Mouse (Mus musculus): ENCODE results near the gene Capza2.
A peak's percentile ranks its signal among the peaks of the same experiment; 100 is the strongest.
"Not testable (repeated sequence)": the region's sequence is repeated elsewhere in the genome, so short reads cannot be mapped to it uniquely, and the experiment has no call there.

Gene Capza2

DNA sequence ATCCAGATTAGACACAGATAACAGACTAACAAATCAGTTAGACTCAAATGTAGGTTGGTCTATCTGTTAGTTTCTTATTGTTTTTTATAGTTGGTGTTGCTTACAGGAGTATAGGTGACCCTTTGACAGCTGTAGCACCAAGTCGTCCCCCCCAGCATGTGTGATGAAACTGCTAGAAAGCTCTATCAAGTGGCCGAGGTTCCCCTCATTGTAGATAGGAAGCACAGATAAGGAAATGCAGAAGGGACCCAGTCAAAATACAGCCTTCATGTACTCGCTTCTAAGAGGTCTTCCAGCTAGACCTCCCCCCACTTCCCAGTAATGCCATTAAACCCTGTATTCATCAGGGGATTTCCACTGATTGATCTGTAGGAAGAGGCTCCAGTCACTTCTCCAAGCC, 6.7 kb downstream of the Capza2 start:
- no peak for DNase-seq

DNA sequence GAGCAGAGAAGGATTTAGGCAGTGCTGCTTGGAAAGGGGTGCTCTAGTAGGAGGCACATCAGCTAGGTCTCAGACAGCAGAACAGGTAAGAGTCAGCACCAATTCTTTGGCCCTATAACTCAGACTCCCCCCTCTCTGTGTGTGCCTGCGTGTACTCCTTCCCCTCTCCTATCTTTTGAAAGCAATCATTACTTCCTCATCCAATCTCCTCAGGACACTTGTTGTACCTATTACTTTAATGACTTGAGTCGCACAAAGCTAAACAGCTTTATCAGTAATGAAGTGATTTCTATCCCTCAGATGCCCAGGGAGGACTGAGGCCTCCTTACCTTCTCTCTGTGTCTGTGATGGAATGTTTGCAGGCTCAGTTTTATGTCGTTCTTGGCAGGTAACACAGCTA, 10.1 kb downstream of the Capza2 start:
- no peak for DNase-seq

DNA sequence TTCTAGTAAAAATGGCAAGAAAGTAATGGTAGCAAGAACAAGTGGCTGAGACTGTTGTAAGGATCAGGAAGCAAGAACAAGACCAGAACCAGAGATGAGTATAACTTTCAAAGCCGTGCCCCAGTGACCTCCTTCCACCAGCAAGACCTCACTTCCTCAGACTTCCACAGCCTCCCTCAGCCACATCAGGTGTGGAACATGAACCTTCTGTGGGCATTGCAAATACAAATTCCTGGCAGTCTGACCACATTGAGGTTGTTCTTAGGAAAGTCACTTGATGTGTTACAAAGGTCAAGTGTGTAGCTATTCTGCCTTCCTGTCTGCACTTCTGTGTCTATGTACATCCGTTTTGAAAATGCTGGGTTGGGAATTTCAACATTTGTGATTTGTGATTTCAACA, 16.1 kb downstream of the Capza2 start:
- DNase-seq, result peak in 1 of 2 experiments; percentile 21

DNA sequence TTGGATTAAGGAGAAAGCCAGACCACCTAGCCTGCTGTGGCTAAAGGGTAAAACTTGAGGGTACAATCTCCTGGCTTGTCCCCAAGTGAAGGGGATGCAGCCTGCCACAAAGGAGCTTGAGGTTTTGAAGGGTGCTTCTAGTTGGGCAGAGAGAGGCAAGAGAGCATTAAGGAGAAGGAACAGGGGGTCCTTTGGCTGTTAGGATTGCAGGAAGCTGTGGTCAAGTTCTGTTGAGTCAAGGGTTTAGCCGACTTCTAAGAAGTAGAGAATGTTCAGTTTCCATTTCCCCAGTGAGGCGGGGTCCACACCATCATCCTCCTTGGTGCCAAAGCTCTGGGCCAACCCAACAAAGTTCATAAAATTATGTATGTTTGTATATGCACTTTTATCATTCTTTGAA, 19.0 kb downstream of the Capza2 start:
- DNase-seq, result no peak

DNA sequence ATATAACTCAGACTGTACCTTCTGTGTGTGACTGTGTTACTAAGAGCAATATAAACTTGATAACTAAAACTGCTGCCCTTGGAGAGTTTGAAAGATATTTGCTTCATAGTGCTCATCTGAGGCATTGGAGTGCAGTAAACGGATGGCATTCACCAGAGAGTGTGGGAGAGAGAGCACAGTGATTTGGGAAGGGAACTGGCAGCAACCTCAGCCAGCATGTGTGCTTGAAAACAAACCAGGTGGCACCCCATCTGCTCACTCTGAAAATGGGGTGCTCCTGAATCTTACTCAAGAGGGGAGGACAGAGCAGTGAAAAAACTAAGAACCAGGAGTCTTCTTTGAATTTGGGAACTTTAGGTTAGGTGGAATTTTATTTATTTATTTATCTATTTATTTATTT, 21.3 kb downstream of the Capza2 start:
- DNase-seq, result no peak

DNA sequence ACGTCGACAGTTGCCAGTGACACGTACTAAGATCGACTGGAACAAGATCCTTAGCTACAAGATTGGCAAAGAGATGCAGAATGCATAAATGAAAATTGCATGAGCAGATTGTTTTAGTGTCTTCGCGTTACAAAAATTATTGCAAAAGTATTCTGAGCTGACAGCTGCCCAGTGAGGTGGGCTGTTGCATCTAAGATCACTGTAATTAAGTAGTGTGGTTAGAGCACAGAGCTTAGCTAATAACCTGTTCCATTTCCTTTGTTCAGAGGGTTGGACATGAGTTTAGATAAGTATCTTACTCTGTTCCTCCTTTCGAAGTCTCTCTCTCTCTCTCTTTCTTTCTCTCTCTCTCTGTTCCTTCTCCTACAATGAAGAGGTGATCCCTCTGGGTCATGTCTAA, 29.3 kb downstream of the Capza2 start:
- no peak for DNase-seq

DNA sequence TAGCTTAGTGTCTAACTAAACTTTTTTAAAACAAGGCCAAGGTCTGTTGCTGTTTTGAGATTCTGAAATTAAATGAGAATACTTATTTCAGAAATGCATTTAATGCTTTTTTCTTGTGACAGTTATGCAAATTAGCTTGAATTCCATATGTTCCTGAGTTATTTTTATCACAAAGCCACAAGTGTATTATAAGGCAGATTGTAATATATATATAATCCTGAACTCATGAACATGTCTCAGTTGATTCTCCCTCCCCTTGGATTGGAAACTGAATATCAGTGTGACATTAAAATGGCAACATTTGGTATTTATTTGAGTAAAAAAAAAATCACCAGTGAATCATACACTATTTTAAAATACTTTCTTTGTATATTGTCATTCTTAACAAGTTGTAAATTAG, 30.0 kb downstream of the Capza2 start:
- no peak for DNase-seq

DNA sequence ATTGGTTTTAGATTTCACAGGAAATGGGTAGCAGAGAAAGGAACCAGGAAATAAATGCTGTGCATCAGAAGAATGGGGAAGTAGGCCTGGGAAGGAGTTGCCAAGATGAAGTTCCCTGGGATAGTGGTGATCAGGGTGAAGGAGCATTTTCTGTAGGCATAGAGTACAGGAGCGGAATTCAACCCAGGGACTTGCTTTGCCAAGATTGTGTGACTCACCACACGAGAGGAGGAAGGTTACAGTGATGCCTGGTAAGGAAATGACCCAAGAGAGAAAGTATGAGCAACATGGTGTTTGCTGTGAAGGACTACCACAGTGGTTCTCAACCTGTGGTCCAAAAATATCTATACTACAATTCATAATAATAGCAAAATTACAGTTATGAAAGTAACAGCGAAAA, 31.8 kb downstream of the Capza2 start:
- no peak for DNase-seq

DNA sequence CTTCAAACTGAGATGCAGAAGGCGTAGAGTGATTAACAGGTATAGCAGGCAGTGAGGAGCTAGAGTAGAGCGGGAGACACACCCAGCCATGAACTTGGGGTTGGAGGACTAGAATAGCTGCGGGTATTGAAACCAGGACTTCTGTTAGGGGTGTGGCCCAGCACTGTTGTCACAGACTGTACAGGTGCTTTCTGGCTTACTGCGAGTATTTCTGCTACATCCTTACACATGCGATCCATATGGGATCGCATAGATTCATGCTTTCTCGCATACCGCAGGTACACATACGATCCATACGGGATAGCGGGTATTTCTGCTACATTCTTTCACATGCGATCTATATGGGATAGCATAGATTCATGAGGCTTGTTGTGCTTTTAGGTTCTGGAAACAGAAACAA, 32.3 kb downstream of the Capza2 start:
- DNase-seq, result no peak

DNA sequence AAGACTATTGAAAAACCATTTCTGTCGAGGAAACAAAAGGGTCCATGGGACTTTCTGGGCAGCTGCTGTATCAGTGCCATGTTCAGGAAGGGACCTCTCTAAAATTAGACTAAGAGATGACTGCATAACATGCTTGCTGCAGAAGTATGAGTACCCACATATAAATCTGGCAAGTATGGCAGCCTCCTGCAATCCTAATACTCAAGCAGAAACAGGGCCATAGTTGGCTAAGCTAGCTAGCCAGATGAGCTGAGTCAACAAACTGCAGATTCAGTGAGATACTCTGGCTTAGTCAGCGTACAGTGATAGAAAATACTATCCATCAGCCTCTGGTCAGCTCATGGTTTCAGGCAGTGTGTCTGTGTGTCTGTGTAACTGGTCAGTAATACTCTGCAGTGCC, 33.8 kb downstream of the Capza2 start:
- no peak for DNase-seq

DNA sequence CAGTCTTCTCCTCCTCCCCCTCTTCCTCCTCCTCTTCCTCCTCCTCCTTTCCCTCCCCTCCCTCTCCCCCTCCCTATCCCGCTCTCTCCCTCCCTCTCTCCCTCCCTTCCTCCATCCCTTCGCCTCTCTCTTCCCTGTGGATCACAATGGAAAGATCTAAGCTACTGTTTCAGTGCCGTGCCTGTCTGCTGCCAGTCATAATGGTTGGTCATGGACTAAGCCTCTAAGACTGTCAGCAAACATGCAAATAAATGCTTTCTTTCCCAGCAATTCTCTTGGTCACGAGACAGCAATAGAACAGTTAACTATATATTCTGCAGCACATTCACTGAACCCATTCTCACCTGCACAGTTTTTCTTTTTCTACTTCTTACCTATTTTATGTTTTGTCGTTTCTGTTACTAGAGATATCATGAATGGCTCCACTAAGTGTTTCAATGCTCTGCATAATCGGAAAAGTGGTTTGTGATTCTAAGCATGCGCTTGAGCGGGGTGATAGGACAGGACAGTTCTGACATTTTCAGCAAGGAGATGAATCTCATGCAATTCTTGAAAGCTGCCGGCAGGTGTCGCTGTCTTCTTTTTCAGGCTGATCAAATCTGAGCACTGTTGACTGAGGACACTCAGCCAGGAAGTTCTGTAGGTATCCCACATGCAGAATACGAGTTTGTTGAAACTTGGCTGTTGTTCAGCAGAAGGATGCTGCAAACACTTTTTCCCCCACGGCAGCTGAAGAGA, 39.2 kb downstream of the Capza2 start:
- peak; percentile 50 to 73 for DNase-seq

DNA sequence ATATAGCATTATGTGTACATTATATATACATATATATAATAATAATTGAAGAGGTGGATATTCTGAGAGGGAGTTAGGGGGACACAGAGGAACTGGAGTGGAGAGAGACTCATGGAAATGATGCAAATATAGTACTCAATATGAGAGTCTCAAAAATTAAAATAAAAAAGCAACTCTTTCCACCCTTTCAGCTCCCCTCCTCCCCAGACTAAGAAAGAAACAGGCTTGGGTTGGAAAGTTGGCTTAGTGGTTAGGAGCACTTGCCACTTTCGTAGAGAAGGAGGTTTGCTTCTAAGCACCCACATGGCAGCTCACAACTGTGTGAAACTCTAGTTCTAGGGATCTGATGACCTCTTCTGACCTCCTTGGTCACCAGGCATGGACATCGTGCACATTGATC, 41.0 kb downstream of the Capza2 start:
- no peak for DNase-seq

DNA sequence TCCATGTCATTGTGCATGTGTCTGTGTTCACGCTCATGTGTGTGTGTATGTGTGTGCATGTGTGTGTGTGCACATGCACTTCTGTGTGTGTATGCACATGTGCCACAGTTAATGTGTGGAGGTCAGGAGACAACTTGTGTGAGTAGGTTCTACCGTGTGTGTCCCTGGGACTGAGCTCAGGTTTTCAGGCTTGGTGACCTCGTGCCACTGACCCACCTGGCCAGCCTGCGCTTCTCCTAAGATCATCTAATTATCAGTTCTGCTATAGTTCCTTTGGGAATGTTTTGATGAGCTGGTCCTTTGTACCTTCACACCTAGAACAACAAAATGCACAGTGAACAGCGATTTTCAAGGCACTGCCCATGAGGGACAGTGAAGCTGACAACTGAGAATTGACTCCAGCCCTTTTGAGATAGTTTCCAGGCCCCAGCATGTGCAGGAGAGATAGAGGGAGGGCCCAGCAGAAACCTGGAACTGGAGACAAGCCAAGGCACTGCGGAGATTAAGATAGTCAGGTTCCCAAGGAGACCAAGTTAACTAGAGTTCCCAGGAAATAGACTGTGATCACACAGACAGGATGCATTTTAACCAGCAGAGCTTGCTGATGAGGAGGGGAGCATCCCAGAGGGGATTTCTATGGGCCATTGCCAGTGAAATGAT, 44.4 kb downstream of the Capza2 start:
- no peak for DNase-seq

DNA sequence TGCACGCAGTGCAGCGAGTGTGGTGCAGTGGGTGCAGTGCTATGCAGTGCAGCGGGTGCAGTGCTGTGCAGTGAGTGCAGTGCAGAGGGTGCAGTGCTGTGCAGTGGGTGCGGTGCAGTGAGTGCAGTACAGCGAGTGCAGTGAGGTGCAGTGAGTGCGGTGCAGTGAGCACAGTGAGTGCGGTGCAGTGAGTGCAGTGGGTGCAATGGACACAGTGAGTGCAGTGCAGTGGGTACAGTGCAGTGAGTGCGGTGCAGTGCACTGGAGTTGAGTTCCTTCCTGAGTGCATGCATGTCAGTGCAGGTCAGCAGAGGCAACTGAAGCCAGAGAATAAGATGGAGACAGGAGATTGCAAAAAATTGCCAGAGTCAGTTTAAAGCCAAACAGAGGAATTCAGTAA, 45.8 kb downstream of the Capza2 start:
- no peak for DNase-seq

DNA sequence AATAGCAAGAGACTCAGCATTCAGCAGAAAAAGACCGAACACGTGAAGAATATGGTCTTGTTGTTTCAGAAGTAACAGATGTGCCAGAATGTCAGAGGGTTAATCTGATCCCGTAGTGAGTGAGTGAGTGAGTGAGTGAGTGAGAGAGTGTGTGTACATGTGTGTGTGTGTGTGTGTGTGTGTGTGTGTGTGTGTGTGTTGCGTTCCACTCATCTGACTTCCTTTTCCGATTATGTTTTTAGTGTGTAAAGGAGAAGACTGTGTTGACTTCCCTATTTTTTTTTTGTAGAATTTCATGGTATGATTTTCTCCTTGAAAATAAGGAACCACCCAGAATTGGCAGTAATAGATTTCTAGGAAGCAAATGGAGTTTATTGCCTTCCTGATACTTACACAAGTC, 52.6 kb downstream of the Capza2 start:
- DNase-seq, result no peak

DNA sequence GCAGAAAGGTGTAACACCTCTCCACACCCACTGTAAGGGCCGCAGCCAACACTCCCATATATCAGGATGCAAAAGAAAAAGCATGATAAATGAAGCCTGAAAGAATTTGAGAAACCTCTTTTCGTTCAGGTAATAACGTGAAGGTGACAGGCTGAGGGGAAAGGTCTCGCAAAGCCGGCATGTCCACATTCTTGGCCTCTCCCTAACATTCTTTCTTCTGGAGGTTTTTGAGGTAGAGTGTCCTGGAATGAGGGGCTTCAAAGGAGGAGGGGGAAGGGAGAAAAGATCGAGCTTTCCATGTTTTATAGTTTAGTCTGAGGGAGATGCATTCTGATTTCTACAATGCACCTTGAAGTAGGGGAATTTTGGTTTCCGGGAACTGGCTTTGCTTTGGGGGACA, 56.6 kb downstream of the Capza2 start, which contains the start of gene St7:
St7 (plus strand) TSS at position 287 of the 400 bp plus-strand sequence.
- DNase-seq, result no peak

DNA sequence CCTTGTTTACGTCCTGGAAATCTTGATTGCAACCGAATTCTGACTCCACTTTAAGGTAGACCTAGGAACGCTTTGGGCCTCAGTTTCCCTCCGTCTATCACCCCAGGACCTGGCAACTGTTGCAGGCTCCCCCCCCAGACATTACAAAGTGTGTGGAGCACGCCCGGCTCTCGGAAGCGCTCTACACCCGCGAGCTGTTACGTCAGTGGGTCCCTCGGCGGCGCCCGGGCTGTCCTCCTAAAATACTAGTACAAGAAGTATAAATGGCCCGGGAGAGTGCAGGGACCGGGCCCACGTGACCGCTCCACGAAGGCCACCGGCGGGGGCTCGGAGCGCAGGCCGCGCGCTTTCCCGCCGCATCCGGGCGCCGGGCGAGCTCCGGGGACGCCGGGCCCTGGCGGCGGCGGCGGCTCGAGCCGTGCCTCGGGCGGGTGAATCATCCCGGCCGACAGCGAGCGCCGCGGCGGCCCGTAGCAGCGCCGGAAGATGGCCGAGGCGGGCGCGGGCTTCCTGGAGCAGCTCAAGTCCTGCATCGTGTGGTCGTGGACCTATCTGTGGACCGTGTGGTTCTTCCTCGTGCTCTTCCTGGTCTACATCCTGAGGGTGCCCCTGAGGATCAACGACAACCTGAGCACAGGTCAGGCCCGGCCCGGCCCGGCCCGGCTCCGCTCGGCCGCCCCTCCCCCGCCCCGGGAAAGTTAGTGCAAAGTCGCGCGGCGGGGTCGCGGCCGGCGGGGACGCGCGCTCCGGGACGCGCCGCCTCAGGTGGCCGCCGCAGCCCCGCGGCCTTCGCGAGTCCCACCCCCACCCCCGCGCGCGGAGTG, 57.9 kb downstream of the Capza2 start:
- DNase-seq, result peak; percentile 72 to 86

DNA sequence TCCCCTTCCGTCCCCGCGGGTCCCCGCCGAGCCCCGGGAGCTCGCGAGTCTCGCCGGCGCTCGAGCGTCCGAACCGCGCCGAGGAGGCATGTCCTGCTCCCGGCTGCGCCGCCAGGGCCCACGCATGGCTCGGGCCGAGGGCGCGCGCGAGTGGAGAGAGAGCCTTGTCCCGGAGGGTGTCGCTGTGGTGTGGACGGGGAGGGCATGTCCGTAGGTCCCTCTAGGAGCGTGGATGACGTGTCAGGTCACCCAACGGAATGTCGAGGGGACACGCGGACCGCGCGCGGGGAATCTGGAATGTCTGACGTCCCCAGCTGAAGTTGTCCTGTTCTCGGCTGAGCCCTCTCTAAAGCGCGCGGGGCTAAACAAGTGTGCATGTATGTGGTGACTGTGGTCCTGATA, 58.5 kb downstream of the Capza2 start:
- peak; percentile 87 to 89 for DNase-seq

DNA sequence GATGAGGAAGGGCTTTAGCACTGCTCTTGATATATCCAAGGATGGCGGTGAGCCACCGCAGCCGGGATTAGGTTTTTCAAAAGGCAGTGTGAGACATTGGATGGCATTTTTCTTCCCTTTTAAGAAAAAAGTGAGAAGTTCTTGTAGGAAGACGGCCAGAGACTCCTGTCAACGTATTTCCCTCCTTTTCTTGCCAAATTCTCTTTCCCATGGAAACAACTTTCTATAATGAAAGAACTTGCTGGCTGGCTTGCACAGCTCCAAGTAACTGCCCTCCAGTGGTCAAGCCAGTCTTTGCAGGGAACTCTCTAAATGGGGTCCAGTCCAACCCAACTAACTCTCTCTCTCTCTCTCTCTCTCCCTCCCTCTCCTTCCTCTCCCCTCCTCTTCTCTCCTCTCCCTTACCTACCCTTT, 60.3 kb downstream of the Capza2 start:
- DNase-seq, result peak; percentile 55 to 78

DNA sequence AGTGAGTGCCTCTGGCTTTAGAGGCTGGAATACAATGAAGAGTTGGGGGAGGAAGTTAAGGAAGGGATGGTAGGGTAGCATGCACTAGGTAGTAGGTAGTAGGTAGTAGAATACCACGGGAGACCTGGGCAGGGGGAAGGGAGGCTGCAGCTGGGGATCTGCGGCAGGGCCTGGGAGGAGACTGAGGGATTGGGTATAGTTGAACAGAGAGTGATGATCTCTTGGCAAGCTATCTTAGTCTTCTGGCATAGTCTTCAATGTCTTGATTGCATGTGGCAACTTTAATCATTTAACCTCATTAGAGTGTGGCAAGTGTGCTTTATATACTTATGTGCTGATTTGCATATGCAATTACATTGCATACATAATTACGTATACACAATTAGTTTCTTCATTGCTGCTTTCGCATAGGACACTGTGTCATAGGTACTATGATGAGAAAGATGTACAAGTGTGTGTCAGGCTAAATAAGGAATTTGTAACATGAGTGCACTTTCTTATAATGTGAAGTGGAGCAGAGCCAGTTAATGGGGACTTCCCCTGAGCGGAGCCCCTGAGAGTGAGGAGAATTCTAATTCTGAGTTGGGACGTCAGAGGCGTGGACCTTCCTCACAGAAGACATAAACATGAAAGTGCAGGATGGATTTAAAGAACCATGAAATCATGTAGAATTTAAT, 65.0 kb downstream of the Capza2 start:
- no peak for DNase-seq

DNA sequence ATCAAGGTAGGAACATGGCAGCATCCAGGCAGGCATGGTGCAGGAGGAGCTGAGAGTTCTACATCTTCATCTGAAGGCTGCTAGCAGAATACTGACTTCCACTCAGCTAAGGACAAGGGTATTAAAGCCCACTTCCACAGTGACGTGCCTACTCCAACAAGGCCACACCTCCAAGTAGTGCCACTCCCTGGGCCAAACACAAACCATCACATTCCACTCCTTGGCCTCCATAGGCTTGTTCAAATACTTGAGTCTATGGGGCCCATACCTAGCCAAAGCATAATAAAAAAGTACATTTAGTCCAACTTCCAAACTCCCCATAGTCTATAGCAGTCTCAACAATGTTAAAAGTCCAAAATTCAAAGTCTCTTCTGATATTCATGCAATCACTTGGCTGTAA, 68.0 kb downstream of the Capza2 start:
- DNase-seq, result not testable (repeated sequence)

DNA sequence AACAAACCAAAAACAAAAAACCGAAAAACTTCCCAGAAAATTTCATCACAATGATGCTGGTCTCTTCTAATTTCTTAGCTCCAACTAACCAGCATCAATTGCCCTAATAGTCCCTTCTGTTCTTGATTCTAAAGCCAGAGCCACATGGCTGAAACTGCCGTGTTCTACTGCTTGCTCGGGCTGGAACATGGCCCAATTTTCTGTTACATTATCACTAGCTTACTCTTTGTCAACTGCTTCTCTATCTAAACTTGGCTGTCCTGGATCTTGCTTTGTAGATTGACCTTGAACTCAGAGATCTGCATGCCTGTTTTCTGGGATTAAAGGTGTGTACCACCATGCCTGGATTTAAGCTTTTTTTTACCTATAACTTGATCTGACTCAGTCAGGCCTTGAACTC, 69.9 kb downstream of the Capza2 start:
- no peak for DNase-seq

Measured in lung, postnatal 4 days (tissue).